Mouse (Mus musculus): ENCODE results near the gene Spon1. TPM values are rescaled to one million over a fixed set of nuclear protein-coding genes. Genes with fewer than 3 reads are reported as not detected.

The Spon1 gene
- polyA plus RNA-seq, 1 experiment, result 0.65 TPM

DNA sequence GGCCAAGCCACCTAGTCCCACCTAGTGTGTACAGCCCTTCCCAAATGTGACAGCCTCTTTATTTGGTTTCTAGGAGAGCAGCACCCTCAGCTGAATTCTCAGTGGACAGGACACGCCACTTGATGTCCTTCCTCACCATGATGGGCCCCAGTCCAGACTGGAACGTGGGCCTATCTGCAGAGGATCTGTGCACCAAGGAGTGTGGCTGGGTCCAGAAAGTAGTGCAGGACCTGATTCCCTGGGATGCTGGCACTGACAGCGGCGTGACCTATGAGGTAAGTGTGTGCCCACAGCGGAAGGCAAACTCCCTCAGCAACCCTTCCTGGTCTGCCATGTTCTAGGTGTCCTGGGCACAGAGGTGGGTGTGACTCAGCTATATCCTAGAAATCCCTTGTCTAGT is 263.0 kb downstream of the Spon1 start:
- no peak for TF ChIP-seq CTCF (IDR thresholded peaks at IDR 0.05; ENCODE audit: control insufficient read depth, insufficient read depth, low read length)
- TF ChIP-seq POLR2A (IDR thresholded peaks at IDR 0.05; ENCODE audit: borderline replicate concordance, control insufficient read depth, low read depth, low read length), result no peak
- H3K27ac ChIP-seq (ENCODE audit: control insufficient read depth, insufficient read depth, low read depth, low read length, poor library complexity), result no peak overlapping the region
- WGBS, result 82% methylated on average over 5 of the region's 5 CpGs
- no peak overlapping the region for H3K4me3 ChIP-seq (replicated peaks; ENCODE audit: control insufficient read depth, low read depth, low read length)
- no peaks in the 10 kb centered on the region for H3K4me1 ChIP-seq (ENCODE audit: control insufficient read depth, insufficient read depth, low read length)

GRCm38 (mm10) chr7:114029596-114029995 is 263.8 kb downstream of the Spon1 start:
- WGBS, result 82% methylated on average over 6 of the region's 6 CpGs
- no peaks in the 10 kb centered on the region for H3K4me1 ChIP-seq (ENCODE audit: control insufficient read depth, insufficient read depth, low read length)
- H3K4me3 ChIP-seq (replicated peaks; ENCODE audit: control insufficient read depth, low read depth, low read length), result no peak overlapping the region
- no peak overlapping the region for H3K27ac ChIP-seq (ENCODE audit: control insufficient read depth, insufficient read depth, low read depth, low read length, poor library complexity)
- TF ChIP-seq POLR2A (IDR thresholded peaks at IDR 0.05; ENCODE audit: borderline replicate concordance, control insufficient read depth, low read depth, low read length) (no peak), CTCF (IDR thresholded peaks at IDR 0.05; ENCODE audit: control insufficient read depth, insufficient read depth, low read length) (no peak)

- Histone ChIP-seq H3K27ac (ENCODE audit: control insufficient read depth, insufficient read depth, low read depth, low read length, poor library complexity) (no peak overlapping the region), H3K4me3 (replicated peaks; ENCODE audit: control insufficient read depth, low read depth, low read length) (no peak overlapping the region), H3K4me1 (ENCODE audit: control insufficient read depth, insufficient read depth, low read length) (no peaks in the 10 kb centered on the region)
- WGBS, result 75% methylated on average over 4 of the region's 4 CpGs
- TF ChIP-seq POLR2A (IDR thresholded peaks at IDR 0.05; ENCODE audit: borderline replicate concordance, control insufficient read depth, low read depth, low read length) (no peak), CTCF (IDR thresholded peaks at IDR 0.05; ENCODE audit: control insufficient read depth, insufficient read depth, low read length) (no peak)
Measured at GRCm38 (mm10) chr7:114037237-114037636, 271.4 kb downstream of the Spon1 start.

DNA sequence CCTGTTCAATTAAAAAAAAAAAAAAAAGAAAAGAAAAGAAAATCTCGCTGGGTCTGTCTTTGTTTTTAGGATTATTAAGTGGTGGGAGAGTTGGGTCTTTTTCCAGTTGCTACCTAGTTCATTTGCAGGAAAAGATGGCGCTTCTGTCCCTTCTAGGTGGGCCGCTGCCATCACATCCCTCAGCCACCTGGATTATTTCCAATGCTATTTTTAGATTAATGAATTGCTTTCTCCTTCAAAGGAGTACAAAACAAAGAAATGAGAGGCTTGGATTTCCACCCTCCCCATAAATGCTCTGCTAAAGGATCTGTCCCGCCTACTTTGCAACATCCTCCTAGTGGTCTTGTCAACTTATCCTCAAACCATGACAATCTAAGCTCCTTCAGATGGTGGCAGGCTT is 275.6 kb downstream of the Spon1 start:
- 79% methylated on average over 4 of the region's 4 CpGs for WGBS
- no peak for TF ChIP-seq POLR2A (IDR thresholded peaks at IDR 0.05; ENCODE audit: borderline replicate concordance, control insufficient read depth, low read depth, low read length)
- no peak for TF ChIP-seq CTCF (IDR thresholded peaks at IDR 0.05; ENCODE audit: control insufficient read depth, insufficient read depth, low read length)
- no peak overlapping the region for H3K27ac ChIP-seq (ENCODE audit: control insufficient read depth, insufficient read depth, low read depth, low read length, poor library complexity)
- H3K4me1 ChIP-seq (ENCODE audit: control insufficient read depth, insufficient read depth, low read length), result no peaks in the 10 kb centered on the region; the same call in 1 of the 2 replicates
- no peak overlapping the region for H3K4me3 ChIP-seq (replicated peaks; ENCODE audit: control insufficient read depth, low read depth, low read length)

DNA sequence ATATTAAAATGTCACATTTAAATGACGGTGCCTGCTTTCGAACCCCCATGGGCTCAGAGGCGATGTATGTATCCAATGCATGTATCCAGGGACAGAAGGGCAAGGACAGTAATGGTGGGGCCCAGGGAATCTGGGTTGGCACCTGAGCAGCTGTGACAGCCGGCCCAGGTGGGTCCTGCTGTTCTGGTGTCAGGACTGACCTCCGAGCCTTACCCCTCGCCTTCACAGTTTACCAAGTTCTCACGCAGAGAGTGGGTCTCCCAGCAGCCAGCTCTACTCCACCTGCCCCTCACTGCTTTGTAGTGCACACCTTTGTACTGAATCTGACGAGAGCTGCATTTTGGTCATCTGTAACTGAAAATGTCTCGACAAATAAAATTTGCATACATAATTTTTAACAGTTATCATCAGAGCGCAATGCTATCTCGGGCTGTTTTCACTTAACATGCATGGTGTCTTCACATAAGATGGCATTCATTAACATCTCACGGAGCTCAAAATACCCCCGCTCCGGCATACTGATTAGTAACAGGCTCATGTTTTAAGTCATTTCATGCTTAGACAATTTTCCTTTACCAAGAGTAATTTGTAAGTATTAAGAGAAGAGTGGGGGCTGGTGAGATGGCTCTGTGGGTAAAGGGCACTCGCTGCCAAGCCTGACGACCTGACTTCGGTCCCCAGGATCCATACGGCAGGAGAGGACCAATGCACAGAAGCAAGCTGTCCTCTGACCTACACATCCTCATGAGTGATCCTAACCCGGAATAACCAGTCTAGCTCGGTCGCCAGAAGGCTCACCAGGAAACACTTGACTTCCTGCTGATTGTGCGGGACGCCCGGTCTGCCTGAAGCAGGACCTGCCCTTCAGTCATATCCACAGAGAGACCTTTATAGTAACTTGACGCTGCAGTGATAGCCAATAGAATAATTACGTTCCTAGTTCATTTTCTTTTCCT is 277.5 kb downstream of the Spon1 start:
- 49% methylated on average over 26 of the region's 26 CpGs for WGBS
- no peak for TF ChIP-seq CTCF (IDR thresholded peaks at IDR 0.05; ENCODE audit: control insufficient read depth, insufficient read depth, low read length)
- TF ChIP-seq POLR2A (IDR thresholded peaks at IDR 0.05; ENCODE audit: borderline replicate concordance, control insufficient read depth, low read depth, low read length), result no peak
- Histone ChIP-seq H3K4me3 (replicated peaks; ENCODE audit: control insufficient read depth, low read depth, low read length) (no peak overlapping the region), H3K27ac (ENCODE audit: control insufficient read depth, insufficient read depth, low read depth, low read length, poor library complexity) (no peak overlapping the region), H3K4me1 (ENCODE audit: control insufficient read depth, insufficient read depth, low read length) (no peaks in the 10 kb centered on the region; the same call in 1 of the 2 replicates)

DNA sequence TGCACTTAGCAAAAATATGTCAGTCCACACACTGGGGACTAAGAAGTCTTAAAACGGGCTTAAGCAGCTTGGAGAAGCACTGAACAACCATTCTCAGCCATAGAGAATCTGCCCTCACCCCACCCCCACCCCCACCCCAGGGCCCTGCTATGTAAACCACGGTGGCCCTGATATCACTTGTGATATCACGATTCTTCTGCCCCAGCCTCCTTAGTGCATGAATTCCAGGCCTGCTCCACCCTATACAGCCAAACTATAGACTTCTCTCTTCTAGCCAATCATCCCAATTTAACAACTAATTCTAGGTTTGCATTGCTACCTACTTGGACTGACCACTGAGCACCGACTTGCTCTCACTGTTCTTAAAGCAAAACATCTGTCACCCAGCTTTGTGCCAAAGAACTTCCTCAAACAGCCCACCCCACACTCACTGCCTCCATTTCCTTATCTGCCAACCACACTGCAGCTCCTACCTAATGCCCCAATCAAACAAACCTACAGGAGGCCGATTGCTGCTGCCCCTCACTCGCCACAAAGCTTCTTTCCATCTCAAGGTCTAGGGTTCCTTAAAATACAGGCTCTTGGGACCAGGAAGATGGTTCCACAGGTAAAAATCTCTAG is 278.2 kb downstream of the Spon1 start:
- WGBS, result 8% methylated on average over 6 of the region's 6 CpGs
- TF ChIP-seq POLR2A (IDR thresholded peaks at IDR 0.05; ENCODE audit: borderline replicate concordance, control insufficient read depth, low read depth, low read length), result no peak
- no peak for TF ChIP-seq CTCF (IDR thresholded peaks at IDR 0.05; ENCODE audit: control insufficient read depth, insufficient read depth, low read length)
- Histone ChIP-seq H3K4me1 (ENCODE audit: control insufficient read depth, insufficient read depth, low read length) (no peaks in the 10 kb centered on the region; the same call in 1 of the 2 replicates), H3K4me3 (replicated peaks; ENCODE audit: control insufficient read depth, low read depth, low read length) (no peak overlapping the region), H3K27ac (ENCODE audit: control insufficient read depth, insufficient read depth, low read depth, low read length, poor library complexity) (no peak overlapping the region)

DNA sequence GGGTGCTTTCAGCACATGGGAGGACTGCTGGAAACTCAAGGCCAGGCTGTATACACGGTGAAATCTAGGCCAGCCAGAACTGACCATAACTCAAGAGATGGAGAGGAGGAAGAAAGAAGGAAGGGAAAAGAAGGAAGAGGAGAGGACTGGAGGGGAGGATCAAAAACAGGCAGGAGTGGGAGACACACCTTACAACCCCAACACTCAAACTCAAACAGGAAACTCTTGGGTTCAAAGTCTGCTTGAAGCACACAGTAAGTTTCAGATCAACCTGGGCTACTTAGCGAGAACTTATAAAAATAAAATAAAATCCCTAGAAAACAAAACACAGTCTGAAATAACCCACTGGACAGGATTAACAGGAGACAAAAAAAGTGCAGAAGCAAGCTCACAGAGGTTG is 280.0 kb downstream of the Spon1 start:
- Histone ChIP-seq H3K27ac (ENCODE audit: control insufficient read depth, insufficient read depth, low read depth, low read length, poor library complexity) (no peak overlapping the region), H3K4me1 (ENCODE audit: control insufficient read depth, insufficient read depth, low read length) (no peaks in the 10 kb centered on the region; the same call in 1 of the 2 replicates), H3K4me3 (replicated peaks; ENCODE audit: control insufficient read depth, low read depth, low read length) (no peak overlapping the region)
- no peak for TF ChIP-seq CTCF (IDR thresholded peaks at IDR 0.05; ENCODE audit: control insufficient read depth, insufficient read depth, low read length)
- no peak for TF ChIP-seq POLR2A (IDR thresholded peaks at IDR 0.05; ENCODE audit: borderline replicate concordance, control insufficient read depth, low read depth, low read length)
- WGBS, result 72% methylated on average over 2 of the region's 2 CpGs

- no peaks in the 10 kb centered on the region for H3K4me1 ChIP-seq (ENCODE audit: control insufficient read depth, insufficient read depth, low read length)
- WGBS, result 68% methylated on average over 4 of the region's 4 CpGs
- H3K4me3 ChIP-seq (replicated peaks; ENCODE audit: control insufficient read depth, low read depth, low read length), result no peak overlapping the region
- H3K27ac ChIP-seq (ENCODE audit: control insufficient read depth, insufficient read depth, low read depth, low read length, poor library complexity), result no peak overlapping the region
- TF ChIP-seq CTCF (IDR thresholded peaks at IDR 0.05; ENCODE audit: control insufficient read depth, insufficient read depth, low read length) (no peak), POLR2A (IDR thresholded peaks at IDR 0.05; ENCODE audit: borderline replicate concordance, control insufficient read depth, low read depth, low read length) (no peak)
Measured at GRCm38 (mm10) chr7:114053720-114054119, 287.9 kb downstream of the Spon1 start.
